Mouse (Mus musculus) A20 (cell line): ENCODE data around the gene 4930412O13Rik.

ENCODE experiments used
- DNase-seq: peaks from one replicate; pipeline ENCODE4 v3.0.0-alpha.2; 2011; ENCODE audit warnings: low read depth, low spot score

The 4930412O13Rik gene

GRCm38 (mm10) chr2:9881051-9881591 is at the start of gene 4930412O13Rik:
TSS of gene 4930412O13Rik (plus strand) at chr2:9881252.
- no peak for DNase-seq

GRCm38 (mm10) chr2:9833712-9834111 is 47.3 kb upstream of the 4930412O13Rik start:
- no peak for DNase-seq

DNA sequence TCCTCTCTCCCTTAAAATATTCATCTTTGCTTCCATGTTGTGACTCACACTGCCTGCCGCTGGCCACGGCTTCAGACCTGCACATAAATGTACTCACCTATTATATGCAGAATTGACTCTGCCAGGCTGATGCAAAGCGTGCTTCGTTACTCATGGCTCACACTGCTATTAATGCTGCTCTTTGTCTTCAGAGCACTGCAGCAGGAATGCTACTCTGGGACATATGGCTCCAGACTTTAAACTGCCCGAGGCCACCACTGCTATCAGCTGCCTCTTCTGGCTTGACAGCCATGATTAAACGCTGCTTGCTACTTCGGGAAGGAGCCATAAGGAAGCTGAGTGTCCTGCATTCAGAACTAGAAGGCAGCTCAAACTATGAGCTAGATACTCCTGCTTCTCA is 45.9 kb upstream of the 4930412O13Rik start:
- DNase-seq, result no peak

DNA sequence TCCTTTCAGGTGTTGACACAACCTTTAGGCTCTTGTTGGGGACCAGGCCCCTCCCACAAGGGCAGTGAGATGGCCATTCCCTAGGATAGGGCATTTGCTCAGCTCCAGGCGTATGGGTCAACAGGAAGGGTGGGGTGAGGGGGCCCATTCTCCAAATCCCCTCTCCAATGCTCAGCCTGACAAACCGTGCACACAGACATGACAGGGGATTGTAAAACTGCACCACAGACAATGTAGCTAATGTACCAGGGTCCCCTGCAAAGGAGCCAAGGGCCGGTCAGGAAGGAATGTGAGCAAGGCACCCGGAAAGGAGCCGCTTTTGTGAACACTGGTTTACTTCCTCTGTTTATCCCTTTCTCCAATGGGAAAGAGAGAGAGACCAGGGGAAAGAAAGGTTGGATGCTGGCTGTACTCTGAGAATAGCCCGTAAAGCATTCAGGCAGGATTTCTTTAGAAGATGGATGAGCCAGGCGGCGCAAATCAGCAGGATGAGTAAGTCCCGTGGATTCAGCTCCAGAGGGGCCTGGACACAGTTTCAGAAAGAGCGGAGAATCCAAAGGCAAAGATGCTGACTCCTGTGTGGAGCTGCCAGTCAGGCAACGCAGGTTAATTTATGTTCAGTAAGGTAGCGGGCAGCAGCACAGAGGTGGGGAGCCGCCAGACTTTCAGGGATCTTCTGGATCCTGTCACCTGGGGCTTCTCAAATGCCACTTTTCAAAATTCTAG is 28.0 kb upstream of the 4930412O13Rik start:
- no peak for DNase-seq

DNA sequence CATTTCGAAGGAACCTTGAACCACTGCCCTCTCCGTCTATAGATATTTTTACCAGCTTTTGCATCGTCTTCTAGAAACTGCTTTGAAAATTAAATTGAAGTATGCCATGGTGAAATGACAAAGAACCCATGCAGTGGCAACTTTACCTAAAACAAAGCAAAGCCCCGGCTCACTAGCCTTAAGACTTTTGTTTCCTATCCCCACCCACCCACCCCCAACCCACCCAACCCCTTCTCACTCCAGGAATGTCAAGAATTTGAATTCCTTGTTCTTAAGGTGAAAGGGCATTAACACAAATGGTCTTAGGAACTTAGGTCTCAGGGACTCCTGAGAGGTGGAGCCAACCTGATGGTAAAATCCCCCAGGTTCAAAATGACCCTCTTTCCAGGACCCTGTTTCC is 25.2 kb upstream of the 4930412O13Rik start:
- DNase-seq, result no peak

DNA sequence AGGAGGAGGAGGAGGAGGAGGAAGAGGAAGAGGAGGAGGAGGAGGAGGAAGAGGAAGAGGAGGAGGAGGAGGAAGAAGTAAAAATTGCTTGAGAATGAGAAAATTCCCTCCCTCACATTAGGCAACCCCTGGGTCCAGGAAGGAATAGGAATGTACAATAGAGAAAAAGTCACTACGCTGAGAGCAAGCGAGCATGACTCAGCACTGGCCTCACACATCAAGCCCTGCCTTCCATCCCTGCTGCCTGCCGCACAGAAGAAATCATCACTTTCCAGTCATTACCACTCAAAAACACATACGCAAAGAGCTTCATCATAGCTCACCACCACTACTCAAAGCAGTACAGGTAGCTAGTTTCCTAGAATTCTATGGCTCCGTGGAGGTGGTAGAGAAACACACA is 20.4 kb upstream of the 4930412O13Rik start:
- no peak for DNase-seq

- peak; percentile 13 for DNase-seq
These were observed 13.8 kb upstream of the 4930412O13Rik start for GRCm38 (mm10) chr2:9867092-9867825.

DNA sequence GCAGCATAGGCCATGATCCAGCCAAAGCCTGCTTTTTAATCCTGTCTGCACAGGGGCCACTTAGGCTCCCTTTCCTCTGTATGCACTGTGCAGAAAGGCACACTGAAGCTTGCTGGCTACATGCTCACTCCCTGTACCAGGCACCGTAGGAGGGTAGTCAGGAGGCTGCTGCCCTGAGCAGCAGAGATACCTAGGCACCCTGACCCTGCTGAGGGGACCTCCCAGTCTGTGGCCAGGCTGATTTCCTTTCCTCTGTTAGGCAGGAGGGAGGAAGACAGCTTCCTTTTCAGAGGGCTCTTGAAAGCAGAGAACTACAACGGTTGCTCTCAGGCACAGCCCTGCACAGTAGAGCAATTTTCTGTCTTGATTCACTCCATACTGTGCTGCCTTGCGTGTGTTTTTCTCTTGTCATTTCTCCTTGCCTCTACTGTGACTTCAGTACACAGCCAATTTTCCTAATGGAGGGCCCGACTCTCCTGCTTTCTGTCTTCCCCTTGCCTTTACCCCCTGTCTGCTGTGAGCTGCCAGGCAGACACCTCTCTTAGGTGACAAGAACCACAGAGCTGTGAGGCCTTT is 9.8 kb upstream of the 4930412O13Rik start:
- DNase-seq, result no peak

DNA sequence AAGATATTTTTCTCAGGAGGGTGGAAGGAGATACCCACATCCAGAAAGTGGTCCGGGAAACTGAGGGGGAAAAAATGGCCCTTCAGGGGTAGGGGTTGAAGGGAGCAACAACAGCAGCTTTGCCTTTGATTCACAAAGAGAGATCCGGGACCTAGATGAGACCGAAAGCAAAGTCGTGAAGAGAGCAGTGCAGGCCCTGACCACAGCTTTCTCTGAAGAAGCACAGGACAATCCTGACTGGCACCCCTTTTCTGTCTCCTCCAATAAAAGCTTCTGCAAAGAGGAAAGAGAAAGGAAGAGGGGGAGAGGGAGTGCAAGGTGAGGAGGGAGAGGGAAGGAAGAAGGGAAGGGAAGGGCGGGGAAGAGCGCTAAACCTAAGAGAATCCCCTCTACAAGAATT is 9.3 kb upstream of the 4930412O13Rik start:
- DNase-seq, result no peak

- no peak for DNase-seq
These were observed 8.4 kb upstream of the 4930412O13Rik start for GRCm38 (mm10) chr2:9872682-9873081.

GRCm38 (mm10) chr2:9873757-9874156 is 7.3 kb upstream of the 4930412O13Rik start:
- DNase-seq, result no peak

GRCm38 (mm10) chr2:9874467-9875219 is 6.4 kb upstream of the 4930412O13Rik start:
- no peak for DNase-seq

DNA sequence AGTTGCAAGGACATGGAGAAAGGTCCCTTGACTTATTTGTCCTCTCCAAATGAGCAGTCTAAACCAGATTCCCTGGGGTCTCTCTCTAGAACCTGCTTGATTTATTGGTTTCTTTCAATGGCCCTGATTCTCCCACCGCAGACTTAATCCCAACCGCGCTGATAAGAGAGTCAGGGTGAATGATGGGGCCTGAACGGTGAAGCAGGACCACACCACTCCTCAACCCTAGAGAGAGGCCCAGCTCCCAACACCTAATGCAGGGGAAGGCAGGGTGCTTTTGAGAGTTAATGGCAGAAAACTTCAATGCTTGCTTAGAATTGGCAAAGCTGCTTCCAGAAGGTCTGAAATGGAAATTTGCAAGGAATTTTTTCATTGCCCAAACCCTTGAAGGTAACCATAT is 5.8 kb upstream of the 4930412O13Rik start:
- DNase-seq, result no peak

- no peak for DNase-seq
These were observed 5.2 kb upstream of the 4930412O13Rik start for GRCm38 (mm10) chr2:9875676-9876357.

DNA sequence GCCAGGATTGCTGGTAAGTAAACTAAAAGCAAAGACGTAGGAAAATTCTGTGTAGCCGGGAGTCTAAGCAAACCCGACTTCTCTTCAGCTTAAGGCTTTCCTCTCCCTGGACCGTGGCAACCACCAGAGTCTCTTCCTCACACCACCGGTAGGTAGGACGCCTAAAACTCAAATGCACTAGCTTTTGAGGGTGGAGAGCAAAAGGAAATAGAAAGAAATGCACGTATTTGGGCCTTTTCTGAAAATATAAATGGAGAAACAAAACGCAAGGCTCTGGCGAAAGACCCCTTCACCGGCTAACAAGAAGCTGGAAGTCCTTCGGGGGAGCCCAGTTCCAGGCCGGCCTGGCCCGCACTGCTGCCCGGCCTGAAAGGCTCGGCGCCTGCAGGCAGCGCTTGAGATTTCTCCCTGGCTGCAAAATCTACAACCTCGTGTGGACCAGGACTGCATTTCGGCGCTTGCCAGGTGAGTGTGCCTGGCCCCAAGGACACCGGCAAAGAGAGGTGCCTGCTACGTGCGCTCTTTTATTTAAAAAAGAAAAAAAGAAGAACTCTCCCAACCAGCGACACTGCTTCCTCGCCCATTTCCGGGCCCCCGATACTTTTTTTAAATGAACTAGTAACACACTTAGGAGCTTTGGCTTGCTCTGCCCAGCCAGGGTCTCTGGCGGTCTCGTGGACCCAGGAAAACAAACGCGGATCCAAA is 4.3 kb upstream of the 4930412O13Rik start:
- DNase-seq, result no peak

GRCm38 (mm10) chr2:9877326-9877690 is 3.7 kb upstream of the 4930412O13Rik start:
- DNase-seq, result no peak

- DNase-seq, result no peak
These were observed 3.0 kb upstream of the 4930412O13Rik start for GRCm38 (mm10) chr2:9877966-9878563.

GRCm38 (mm10) chr2:9878564-9879081 is 2.4 kb upstream of the 4930412O13Rik start:
- peak; percentile 60 for DNase-seq

GRCm38 (mm10) chr2:9879092-9879491 is 2.0 kb upstream of the 4930412O13Rik start:
- DNase-seq, result no peak

- peak; percentile 95 for DNase-seq
These were observed 1.6 kb upstream of the 4930412O13Rik start for GRCm38 (mm10) chr2:9879493-9879892.
